Mouse (Mus musculus) erythroid progenitor cell, adult 5-6 weeks (primary cell): ENCODE measurements around the gene Klf16. TPM values are rescaled to one million over a fixed set of nuclear protein-coding genes. Genes with fewer than 3 reads are reported as not detected.
"Not testable (repeated sequence)": the region's sequence is repeated elsewhere in the genome, so short reads cannot be mapped to it uniquely, and the experiment has no call there.

Experiments used
- ATAC-seq: replicated peaks from 2 replicates; pipeline ENCODE4 v1.8.0; 2016; ENCODE audit warnings: moderate number of reproducible peaks, mild to moderate bottlenecking, moderate TSS enrichment, inconsistent platforms; ENCODE audit not compliant: poor library complexity, low FRiP score, severe bottlenecking
- total RNA-seq, 2 experiments: library from RNA; stranded (forward) in 1 of 2; stranded (reverse) in 1 of 2; fragments of 150-400 nt in 1 of 2; fragments of 186-747, 209-891 nt in 1 of 2; gene quantifications; 2 replicates each; pipeline versions ENCODE4 v1.2.3 to v1.2.4; 2015 to 2017; ENCODE audit warnings: low replicate concordance in 2 of 2

Gene Klf16
- total RNA-seq, 2 experiments from 2014 or later, result 8.4 to 9.9 TPM

DNA sequence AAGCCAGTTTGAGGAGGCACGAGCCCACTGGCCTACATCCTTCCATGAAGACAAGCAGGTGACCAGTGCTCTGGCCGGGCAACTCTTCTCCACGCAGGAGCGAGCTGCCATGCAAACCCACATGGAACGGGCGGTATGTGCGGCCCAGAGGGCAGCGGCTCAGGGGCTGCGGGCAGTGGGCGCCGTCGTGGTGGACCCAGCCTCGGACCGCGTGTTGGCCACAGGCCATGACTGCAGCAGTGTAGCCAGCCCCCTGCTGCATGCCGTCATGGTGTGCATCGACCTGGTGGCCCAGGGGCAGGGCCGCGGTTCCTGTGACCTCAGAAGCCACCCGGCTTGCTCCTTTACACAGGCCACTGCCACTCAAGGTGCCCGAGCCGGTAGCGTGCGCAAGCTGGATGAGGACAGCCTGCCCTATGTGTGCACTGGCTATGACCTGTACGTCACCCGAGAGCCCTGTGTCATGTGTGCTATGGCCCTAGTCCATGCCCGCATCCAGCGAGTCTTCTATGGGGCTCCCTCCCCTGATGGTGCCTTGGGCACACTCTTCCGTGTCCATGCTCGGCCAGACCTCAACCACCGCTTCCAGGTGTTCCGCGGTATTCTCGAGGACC, 29.7 kb upstream of the Klf16 start:
- no peak for ATAC-seq

DNA sequence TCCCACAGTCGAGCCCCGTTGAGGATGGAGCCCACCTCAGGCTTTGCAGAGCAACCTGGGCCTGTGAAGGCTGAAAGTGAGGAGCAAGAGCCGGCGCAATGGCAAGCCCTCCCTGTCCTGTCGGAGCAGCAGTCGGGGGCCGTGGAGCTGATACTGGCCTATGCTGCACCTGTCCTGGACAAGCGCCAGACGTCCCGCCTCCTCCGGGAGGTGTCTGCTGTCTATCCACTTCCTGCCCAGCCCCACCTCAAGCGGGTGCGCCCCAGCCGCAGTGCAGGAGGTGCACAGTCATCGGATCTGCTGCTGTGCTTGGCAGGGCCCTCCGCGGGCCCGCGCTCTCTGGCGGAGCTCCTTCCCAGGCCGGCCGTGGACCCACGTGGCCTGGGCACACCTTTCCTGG, 29.2 kb upstream of the Klf16 start:
- no peak for ATAC-seq

DNA sequence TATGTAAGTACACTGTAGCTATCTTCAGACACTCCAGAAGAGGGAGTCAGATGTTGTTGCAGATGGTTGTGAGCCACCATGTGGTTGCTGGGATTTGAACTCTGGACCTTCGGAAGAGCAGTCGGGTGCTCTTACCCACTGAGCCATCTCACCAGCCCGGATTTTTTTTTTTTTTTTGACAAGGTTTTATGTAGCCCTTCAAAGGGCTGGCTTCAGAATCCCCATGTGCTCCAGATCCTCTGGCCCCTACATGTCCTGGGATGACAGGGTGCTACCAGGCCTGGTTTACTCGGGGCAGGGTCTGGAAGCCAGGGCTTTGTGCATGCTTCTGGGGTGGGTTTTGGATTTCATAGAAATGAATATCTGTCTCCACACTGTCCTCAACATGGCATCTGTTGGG, 28.6 kb upstream of the Klf16 start, which contains the start of gene Gm49322:
TSS of gene Gm49322 (plus strand) at position 301 of the 400 bp plus-strand sequence.
- not testable (repeated sequence) for ATAC-seq

- no peak for ATAC-seq
Measured at GRCm38 (mm10) chr10:80604988-80605387, 27.9 kb upstream of the Klf16 start.

- ATAC-seq, result peak; percentile 83
Measured at GRCm38 (mm10) chr10:80604001-80604509, 26.9 kb upstream of the Klf16 start.

DNA sequence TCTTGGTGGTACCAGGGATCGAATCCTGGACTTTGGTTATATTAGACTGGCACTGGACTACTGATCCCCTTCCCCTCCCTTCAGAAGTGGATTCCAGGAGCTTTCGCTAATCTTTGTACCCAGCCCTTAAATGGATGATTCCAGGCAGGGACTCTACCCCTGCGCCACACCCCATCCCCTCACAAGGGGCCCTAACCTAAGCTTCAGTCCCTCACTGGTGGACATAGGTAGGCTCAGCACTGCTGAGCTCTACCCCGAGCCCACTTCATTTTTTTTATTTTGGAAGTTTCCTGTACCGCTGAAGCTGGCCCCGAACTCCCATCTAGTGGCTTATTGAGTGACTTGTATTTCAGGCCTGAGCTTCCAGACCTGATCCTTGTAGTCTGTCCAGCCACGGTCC, 26.2 kb upstream of the Klf16 start:
- peak; percentile 1; the same call in 1 of the 2 replicates for ATAC-seq

GRCm38 (mm10) chr10:80602698-80603325, 25.7 kb upstream of the Klf16 start, which contains the start of the genes Scamp4 and Adat3:
TSS of gene Scamp4 (plus strand) at chr10:80602872.
TSS of gene Adat3 (plus strand) at chr10:80602880.
- ATAC-seq, result peak; percentile 90

- no peak for ATAC-seq
Measured at GRCm38 (mm10) chr10:80596318-80596717, 19.2 kb upstream of the Klf16 start.

- ATAC-seq, result peak; percentile 95
Measured at GRCm38 (mm10) chr10:80589879-80590854, 13.0 kb upstream of the Klf16 start, which contains the start of gene Abhd17a. TSS of gene Abhd17a (minus strand) at chr10:80590341.

GRCm38 (mm10) chr10:80589127-80589878, 12.2 kb upstream of the Klf16 start:
- 0 out of 2 replicates have a peak, but pooled peaks have one; percentile 3 for ATAC-seq

DNA sequence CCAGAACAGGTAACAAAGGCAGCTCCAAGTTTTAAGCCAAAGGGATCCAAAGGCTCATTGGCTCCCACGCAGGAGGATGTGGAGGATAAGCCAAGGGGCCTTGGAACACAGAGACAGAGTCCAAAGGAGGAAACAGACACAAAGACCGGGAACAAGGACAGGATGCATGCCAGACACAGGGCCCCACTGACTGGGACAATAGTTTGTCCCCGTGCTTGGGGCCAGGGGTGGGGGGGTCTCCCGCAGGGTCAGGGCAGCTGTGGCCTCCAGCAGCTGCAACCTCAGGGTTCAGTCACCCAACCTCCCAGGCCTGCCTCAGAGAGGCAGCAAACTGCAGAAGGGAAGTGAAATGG, 10.2 kb upstream of the Klf16 start:
- no peak for ATAC-seq

GRCm38 (mm10) chr10:80586407-80587304, 9.5 kb upstream of the Klf16 start:
- ATAC-seq, result no peak

DNA sequence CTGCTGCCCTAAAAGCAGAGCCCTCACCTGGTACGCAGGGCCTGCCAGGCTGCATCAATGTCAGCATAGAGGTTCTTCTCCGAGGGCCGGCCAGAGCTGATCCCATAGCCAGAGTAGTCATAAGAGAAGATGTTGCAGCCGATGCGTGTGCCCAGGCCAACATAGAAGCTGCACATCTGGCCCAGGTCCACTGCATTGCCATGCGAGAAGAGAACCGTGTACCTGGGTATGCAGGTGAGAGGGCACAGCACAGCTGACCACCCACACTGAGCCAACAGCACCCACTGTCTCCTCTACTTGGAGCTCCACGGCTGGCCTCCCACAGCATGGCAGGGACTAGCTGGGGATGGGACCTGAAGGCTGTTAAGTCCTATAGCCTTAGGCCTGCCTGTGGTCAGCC, 8.5 kb upstream of the Klf16 start:
- no peak for ATAC-seq

DNA sequence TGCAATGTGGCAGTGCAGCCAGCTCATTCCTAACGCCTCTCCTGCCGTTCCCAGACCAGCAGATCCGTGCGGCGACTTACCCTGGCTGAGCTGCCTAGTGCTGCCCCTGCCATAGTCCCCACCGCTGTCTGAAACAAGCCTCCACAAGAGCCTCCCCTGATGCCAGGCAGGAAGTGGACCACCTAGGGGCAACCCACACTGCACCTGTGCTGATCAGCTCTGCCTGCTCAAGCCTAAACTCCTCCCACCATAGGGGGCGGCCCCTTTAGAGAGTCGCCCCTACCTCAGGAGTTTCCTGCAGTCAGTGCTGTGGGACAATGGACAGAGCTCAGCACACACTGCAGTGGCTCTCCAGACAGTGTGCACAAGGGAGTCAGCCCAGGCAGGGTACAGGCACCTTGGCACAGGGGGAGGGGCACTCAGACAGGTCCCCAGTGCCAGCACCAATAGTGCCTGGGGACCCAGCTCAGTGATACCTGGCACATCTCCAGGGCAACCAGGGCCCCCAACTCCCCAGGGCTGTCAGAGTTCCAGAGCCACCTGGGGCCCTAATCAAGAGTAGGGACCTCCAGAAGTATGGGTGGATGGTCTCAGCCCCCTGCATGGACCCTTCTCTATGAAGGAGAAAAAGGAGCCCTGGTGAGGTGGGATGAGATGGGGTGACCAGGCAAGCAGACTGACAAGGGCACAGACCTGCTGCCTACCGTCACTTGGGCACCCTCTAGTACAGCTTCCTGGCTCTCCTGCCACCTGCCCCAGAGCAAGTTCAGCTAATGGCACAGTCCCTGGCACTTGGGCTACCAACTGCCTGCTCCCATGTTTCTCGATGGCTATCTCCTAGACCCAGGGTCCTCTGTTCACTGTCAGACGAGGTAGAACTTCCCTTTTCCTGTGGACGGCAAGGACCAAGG, 7.8 kb upstream of the Klf16 start:
- no peak for ATAC-seq

- no peak for ATAC-seq
Measured at GRCm38 (mm10) chr10:80584045-80584488, 6.9 kb upstream of the Klf16 start.

GRCm38 (mm10) chr10:80583047-80583446, 5.9 kb upstream of the Klf16 start:
- ATAC-seq, result no peak

DNA sequence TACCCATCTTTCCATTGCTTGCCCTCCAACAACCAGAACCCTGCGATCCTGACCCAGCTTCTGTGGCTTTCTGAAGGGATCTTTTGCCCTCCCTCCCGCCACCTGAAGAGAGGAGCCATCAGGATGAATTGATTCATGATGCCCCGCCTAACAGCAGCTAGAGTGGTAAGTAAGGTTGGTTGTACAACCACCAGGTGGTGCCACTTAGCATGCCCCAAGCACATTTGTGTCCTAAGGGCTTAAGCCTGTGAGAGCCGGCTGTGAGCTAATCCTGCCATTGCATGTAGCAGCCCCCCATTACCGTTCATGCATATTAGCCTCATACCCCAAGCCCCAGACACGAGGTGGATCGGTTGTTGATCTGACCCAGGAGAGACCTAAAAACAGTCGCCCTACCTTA, 1.8 kb upstream of the Klf16 start:
- peak; percentile 64 for ATAC-seq
